Mouse (Mus musculus) A20 (cell line): ENCODE results near the gene Sult3a1.
A peak's percentile ranks its signal among the peaks of the same experiment; 100 is the strongest.
"Not testable (repeated sequence)": the region's sequence is repeated elsewhere in the genome, so short reads cannot be mapped to it uniquely, and the experiment has no call there.

ENCODE experiments used
- DNase-seq: peaks from one replicate; pipeline ENCODE4 v3.0.0-alpha.2; 2011; ENCODE audit warnings: low read depth, low spot score

The Sult3a1 gene

GRCm38 (mm10) chr10:33857421-33857820 lies at the start of gene Sult3a1:
Sult3a1 (plus strand) TSS chr10:33857721.
- DNase-seq = no peak

- DNase-seq = no peak
These were observed 45.7 kb upstream of the Sult3a1 start for GRCm38 (mm10) chr10:33811807-33812206.

- no peak for DNase-seq
These were observed 43.3 kb upstream of the Sult3a1 start for GRCm38 (mm10) chr10:33814266-33814665.

- no peak for DNase-seq
These were observed 40.6 kb upstream of the Sult3a1 start for GRCm38 (mm10) chr10:33816923-33817322.

- no peak for DNase-seq
These were observed 36.6 kb upstream of the Sult3a1 start for GRCm38 (mm10) chr10:33820892-33821291.

- no peak for DNase-seq
These were observed 8.5 kb downstream of the Sult3a1 start for GRCm38 (mm10) chr10:33865994-33866393.

- peak; percentile 20 for DNase-seq
These were observed 12.9 kb downstream of the Sult3a1 start for GRCm38 (mm10) chr10:33870441-33870840.

- no peak for DNase-seq
These were observed 15.3 kb downstream of the Sult3a1 start for GRCm38 (mm10) chr10:33872672-33873398.

GRCm38 (mm10) chr10:33882411-33882810 lies 24.9 kb downstream of the Sult3a1 start:
- not testable (repeated sequence) for DNase-seq

- not testable (repeated sequence) for DNase-seq
These were observed 44.0 kb downstream of the Sult3a1 start for GRCm38 (mm10) chr10:33901520-33901919.

- no peak for DNase-seq
These were observed 47.3 kb downstream of the Sult3a1 start, which contains the start of gene Rsph4a for GRCm38 (mm10) chr10:33904530-33905481. Rsph4a (plus strand) TSS chr10:33905111.

GRCm38 (mm10) chr10:33905489-33905888 lies 48.0 kb downstream of the Sult3a1 start:
- DNase-seq = no peak
